Mouse (Mus musculus) right cerebral cortex, postnatal 14 days (tissue): Measurements from ENCODE around the gene Ccdc86.

ENCODE experiments used
- DNase-seq: peaks from one replicate; pipeline ENCODE4 v3.0.0; 2022

The Ccdc86 gene

GRCm38 (mm10) chr19:10948416-10948815 lies 650 bp downstream of the Ccdc86 start:
- DNase-seq, result peak; percentile 13

- no peak for DNase-seq
These were observed 1.8 kb downstream of the Ccdc86 start for GRCm38 (mm10) chr19:10947219-10947618.

- no peak for DNase-seq
These were observed 2.6 kb downstream of the Ccdc86 start for GRCm38 (mm10) chr19:10946506-10946905.

GRCm38 (mm10) chr19:10943955-10944354 lies 5.1 kb downstream of the Ccdc86 start:
- DNase-seq, result no peak

- peak; percentile 22 for DNase-seq
These were observed 8.1 kb downstream of the Ccdc86 start for GRCm38 (mm10) chr19:10940801-10941457.

- DNase-seq, result peak; percentile 74
These were observed 8.8 kb downstream of the Ccdc86 start for GRCm38 (mm10) chr19:10940097-10940800.

GRCm38 (mm10) chr19:10938771-10939170 lies 10.3 kb downstream of the Ccdc86 start:
- DNase-seq, result no peak

- no peak for DNase-seq
These were observed 11.9 kb downstream of the Ccdc86 start, which contains the start of gene Ptgdr2 for GRCm38 (mm10) chr19:10937110-10937563. TSS of gene Ptgdr2 (plus strand) at chr19:10937160.

- no peak for DNase-seq
These were observed 13.0 kb downstream of the Ccdc86 start for GRCm38 (mm10) chr19:10936077-10936476.

- no peak for DNase-seq
These were observed 14.0 kb downstream of the Ccdc86 start for GRCm38 (mm10) chr19:10935029-10935428.

GRCm38 (mm10) chr19:10930641-10931040 lies 18.4 kb downstream of the Ccdc86 start:
- DNase-seq, result no peak

- DNase-seq, result no peak
These were observed 22.4 kb downstream of the Ccdc86 start for GRCm38 (mm10) chr19:10926666-10927065.

GRCm38 (mm10) chr19:10926123-10926621 lies 22.9 kb downstream of the Ccdc86 start:
- no peak for DNase-seq

GRCm38 (mm10) chr19:10924220-10924619 lies 24.8 kb downstream of the Ccdc86 start:
- no peak for DNase-seq

- DNase-seq, result no peak
These were observed 28.0 kb downstream of the Ccdc86 start for GRCm38 (mm10) chr19:10921058-10921457.

GRCm38 (mm10) chr19:10920532-10920931 lies 28.5 kb downstream of the Ccdc86 start, which contains the start of gene Zp1:
TSS of gene Zp1 (minus strand) at chr19:10920632.
- no peak for DNase-seq

GRCm38 (mm10) chr19:10918321-10918991 lies 30.6 kb downstream of the Ccdc86 start:
- DNase-seq, result no peak

- no peak for DNase-seq
These were observed 32.6 kb downstream of the Ccdc86 start for GRCm38 (mm10) chr19:10916506-10916905.

- DNase-seq, result no peak
These were observed 34.2 kb downstream of the Ccdc86 start for GRCm38 (mm10) chr19:10914870-10915269.

- no peak for DNase-seq
These were observed 34.8 kb downstream of the Ccdc86 start for GRCm38 (mm10) chr19:10914291-10914690.

GRCm38 (mm10) chr19:10909087-10909721 lies 39.9 kb downstream of the Ccdc86 start:
- no peak for DNase-seq

GRCm38 (mm10) chr19:10907891-10908290 lies 41.2 kb downstream of the Ccdc86 start:
- peak; percentile 56 for DNase-seq

- no peak for DNase-seq
These were observed 43.4 kb downstream of the Ccdc86 start for GRCm38 (mm10) chr19:10905728-10906000.
